Mouse (Mus musculus) liver, embryonic 13.5 days (tissue): ENCODE measurements at regions not wholly inside any gene's neighbourhood (a gene's known extent, or its start where the extent isn't known, plus 50 kb on each side); places are given as distances from the start of the nearest gene placed in this dataset.

Source experiments
- ATAC-seq: fragments of 200-750 bp; cut with Nextera tagmentation; 2 replicates; pipeline ENCODE4 v1.8.0; 2017; ENCODE audit warnings: low read depth, mild to moderate bottlenecking, moderate number of reproducible peaks, moderate library complexity
- DNase-seq: peaks from one replicate; pipeline ENCODE4 v3.0.0; 2022
- H3K27ac ChIP-seq: fragments of 300-500 bp; sonication (generic); 2 replicates; pipeline ENCODE4 v1.5.1; 2015; ENCODE audit warnings: moderate library complexity, mild to moderate bottlenecking, inconsistent platforms
- H3K27me3 ChIP-seq: fragments of 300-500 bp; sonication (generic); 2 replicates; pipeline ENCODE4 v1.6.1; 2015; ENCODE audit warnings: mild to moderate bottlenecking, inconsistent platforms
- H3K36me3 ChIP-seq: fragments of 300-500 bp; sonication (generic); 2 replicates; pipeline ENCODE4 v1.6.1; 2015; ENCODE audit warnings: mild to moderate bottlenecking, inconsistent platforms
- H3K4me1 ChIP-seq: fragments of 300-500 bp; sonication (generic); replicated peaks from 2 replicates; pipeline ENCODE4 v1.6.1; 2015; ENCODE audit warnings: inconsistent platforms
- H3K4me2 ChIP-seq: fragments of 300-500 bp; sonication (generic); 2 replicates; pipeline ENCODE4 v1.6.1; 2015; ENCODE audit warnings: inconsistent platforms, mild to moderate bottlenecking, moderate library complexity
- H3K4me3 ChIP-seq: fragments of 300-500 bp; sonication (generic); replicated peaks from 2 replicates; pipeline ENCODE4 v1.5.1; 2015; ENCODE audit warnings: mild to moderate bottlenecking, inconsistent platforms
- H3K9ac ChIP-seq: fragments of 300-500 bp; sonication (generic); 2 replicates; pipeline ENCODE4 v1.6.1; 2015; ENCODE audit warnings: mild to moderate bottlenecking, inconsistent platforms
- H3K9me3 ChIP-seq: fragments of 300-500 bp; sonication (generic); replicated peaks from 2 replicates; pipeline ENCODE4 v1.6.1; 2016; ENCODE audit warnings: inconsistent platforms
- WGBS: fragments of 180-500 bp; shearing (Covaris S2); methylation state at CpG from one replicate; pipeline ENCODE4 v1.1.7; 2015; ENCODE audit not compliant: insufficient replicate concordance; 5-methylcytosine and 5-hydroxymethylcytosine counted together

- H3K9me3 ChIP-seq, result no peaks in the 10 kb centered on the region
- H3K9ac ChIP-seq, result no peak overlapping the region
- no peak overlapping the region for H3K4me3 ChIP-seq
- no peak overlapping the region for H3K27ac ChIP-seq
- H3K27me3 ChIP-seq, result no peaks in the 10 kb centered on the region
- no peak overlapping the region for H3K4me2 ChIP-seq
- no peaks in the 10 kb centered on the region for H3K36me3 ChIP-seq
- 57% methylated on average over 3 of the region's 3 CpGs for WGBS
- ATAC-seq (no peak), DNase-seq (no peak)
- no peaks in the 10 kb centered on the region; the same call in 1 of the 2 replicates for H3K4me1 ChIP-seq
Observed at GRCm38 (mm10) chr1:154089815-154090214, 111.2 kb upstream of the Zfp648 start.

- 36% methylated on average over 7 of the region's 7 CpGs for WGBS
- Histone ChIP-seq H3K4me3 (no peak overlapping the region), H3K36me3 (no peaks in the 10 kb centered on the region), H3K27me3 (no peaks in the 10 kb centered on the region), H3K27ac (no peak overlapping the region), H3K4me2 (no peak overlapping the region), H3K4me1 (no peaks in the 10 kb centered on the region; the same call in 1 of the 2 replicates), H3K9ac (no peak overlapping the region), H3K9me3 (no peaks in the 10 kb centered on the region)
- no peak for DNase-seq
- no peak for ATAC-seq
Observed at GRCm38 (mm10) chr1:154090521-154091490, 110.2 kb upstream of the Zfp648 start.

- H3K4me3 ChIP-seq, result no peak overlapping the region
- no peak for DNase-seq
- H3K27me3 ChIP-seq, result no peaks in the 10 kb centered on the region
- no peak overlapping the region for H3K9ac ChIP-seq
- 29% methylated on average over 4 of the region's 4 CpGs for WGBS
- no peak for ATAC-seq
- no peak overlapping the region for H3K4me2 ChIP-seq
- H3K27ac ChIP-seq, result no peak overlapping the region
- H3K9me3 ChIP-seq, result no peaks in the 10 kb centered on the region
- no peaks in the 10 kb centered on the region for H3K36me3 ChIP-seq
- H3K4me1 ChIP-seq, result no peaks in the 10 kb centered on the region; the same call in none of the 2 replicates
Observed at GRCm38 (mm10) chr1:154093549-154093948, 107.4 kb upstream of the Zfp648 start.

DNA sequence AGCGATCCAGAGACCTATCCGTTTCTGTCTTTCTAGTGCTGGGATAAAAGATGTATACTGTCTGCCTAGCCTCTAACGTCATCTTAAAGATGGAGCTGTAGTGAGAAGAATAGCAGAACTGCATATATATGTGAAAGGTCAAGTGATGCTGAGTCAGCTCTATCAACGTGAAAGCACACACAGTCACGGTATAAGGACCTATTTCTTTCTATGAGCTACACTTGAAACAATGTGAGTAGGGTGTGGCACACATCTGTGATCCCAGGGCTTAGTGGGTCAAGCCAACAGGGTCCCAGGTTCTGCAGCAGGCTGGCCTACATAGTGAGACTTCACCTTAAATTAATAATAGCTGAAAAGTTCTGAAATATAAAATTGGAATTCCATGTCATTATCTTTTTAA lies 106.6 kb upstream of the Zfp648 start:
- WGBS, result 55% methylated on average over 5 of the region's 5 CpGs
- H3K27me3 ChIP-seq, result no peaks in the 10 kb centered on the region
- H3K9me3 ChIP-seq, result no peaks in the 10 kb centered on the region
- no peaks in the 10 kb centered on the region; the same call in none of the 2 replicates for H3K4me1 ChIP-seq
- ATAC-seq (no peak), DNase-seq (no peak)
- H3K9ac ChIP-seq, result no peak overlapping the region
- no peak overlapping the region for H3K4me3 ChIP-seq
- H3K27ac ChIP-seq, result no peak overlapping the region
- H3K4me2 ChIP-seq, result no peak overlapping the region
- no peaks in the 10 kb centered on the region for H3K36me3 ChIP-seq

DNA sequence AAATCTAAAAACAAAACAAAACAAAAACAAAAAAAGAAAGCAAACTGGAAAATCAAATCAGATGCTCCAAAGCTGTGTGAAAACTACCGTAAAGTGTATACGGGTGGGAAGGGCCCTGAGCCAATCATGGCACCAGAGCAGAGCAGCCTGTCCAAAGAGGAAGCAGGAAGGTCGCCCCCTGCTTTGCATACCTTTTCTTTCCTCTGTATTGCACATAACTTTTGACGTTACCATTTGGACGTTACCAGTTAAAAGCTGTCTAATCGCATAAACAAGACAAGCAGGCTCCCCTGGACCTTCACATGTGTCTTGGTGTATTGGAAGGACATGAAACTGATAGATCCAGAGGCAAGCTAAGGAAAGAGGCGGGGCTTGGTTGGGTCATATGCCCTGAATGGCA lies 104.9 kb upstream of the Zfp648 start:
- no peaks in the 10 kb centered on the region; the same call in 1 of the 2 replicates for H3K4me1 ChIP-seq
- 73% methylated on average over 7 of the region's 7 CpGs for WGBS
- ATAC-seq, result no peak

DNA sequence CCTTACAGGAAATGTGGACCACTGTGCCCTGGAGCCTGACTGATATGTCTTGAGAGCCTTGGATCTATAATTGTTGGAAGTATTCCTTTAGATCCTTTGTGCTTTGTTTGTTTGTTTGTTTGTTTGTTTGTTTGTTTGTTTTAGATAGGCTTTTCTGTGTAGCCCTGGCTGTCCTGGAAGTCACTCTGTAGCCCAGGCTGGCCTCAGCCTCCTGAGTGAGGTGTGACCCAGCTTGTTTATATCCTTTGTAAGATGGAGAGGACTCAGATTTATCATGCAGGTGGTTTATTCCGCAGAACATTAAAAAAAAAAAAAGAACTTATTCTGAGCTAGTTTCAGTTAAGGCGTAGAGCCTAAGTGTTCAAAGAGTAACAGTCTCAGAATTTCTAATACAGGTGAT lies 104.1 kb upstream of the Zfp648 start:
- 74% methylated on average over 2 of the region's 2 CpGs for WGBS
- no peak overlapping the region for H3K27ac ChIP-seq
- no peak for DNase-seq
- no peak for ATAC-seq
- no peak overlapping the region for H3K9ac ChIP-seq
- no peaks in the 10 kb centered on the region for H3K9me3 ChIP-seq
- H3K36me3 ChIP-seq, result no peaks in the 10 kb centered on the region
- H3K4me1 ChIP-seq, result no peaks in the 10 kb centered on the region; the same call in 1 of the 2 replicates
- H3K4me3 ChIP-seq, result no peak overlapping the region
- H3K4me2 ChIP-seq, result no peak overlapping the region
- H3K27me3 ChIP-seq, result no peaks in the 10 kb centered on the region

More for the DNA sequence above, 104.9 kb upstream of the Zfp648 start:
- H3K27ac ChIP-seq, result no peak overlapping the region
- H3K4me3 ChIP-seq, result no peak overlapping the region
- H3K27me3 ChIP-seq, result no peaks in the 10 kb centered on the region
- H3K9ac ChIP-seq, result no peak overlapping the region
- no peak overlapping the region for H3K4me2 ChIP-seq
- DNase-seq, result no peak
- no peaks in the 10 kb centered on the region for H3K36me3 ChIP-seq
- H3K9me3 ChIP-seq, result no peaks in the 10 kb centered on the region

- no peaks in the 10 kb centered on the region; the same call in 1 of the 2 replicates for H3K4me1 ChIP-seq
- H3K4me3 ChIP-seq, result no peak overlapping the region
- no peak for ATAC-seq
- H3K4me2 ChIP-seq, result no peak overlapping the region
- H3K27ac ChIP-seq, result no peak overlapping the region
- no peaks in the 10 kb centered on the region for H3K9me3 ChIP-seq
- WGBS, result 18% methylated on average over 6 of the region's 6 CpGs
- DNase-seq, result no peak
- H3K9ac ChIP-seq, result no peak overlapping the region
- H3K27me3 ChIP-seq, result no peaks in the 10 kb centered on the region
- H3K36me3 ChIP-seq, result no peaks in the 10 kb centered on the region
Observed at GRCm38 (mm10) chr1:154097656-154098055, 103.3 kb upstream of the Zfp648 start.

GRCm38 (mm10) chr1:154100556-154100955 lies 100.4 kb upstream of the Zfp648 start:
- no peaks in the 10 kb centered on the region; the same call in 1 of the 2 replicates for H3K4me1 ChIP-seq
- H3K9ac ChIP-seq, result no peak overlapping the region
- WGBS, result 68% methylated on average over 3 of the region's 3 CpGs
- no peaks in the 10 kb centered on the region for H3K9me3 ChIP-seq
- no peak overlapping the region for H3K4me2 ChIP-seq
- DNase-seq (no peak), ATAC-seq (no peak)
- H3K36me3 ChIP-seq, result no peaks in the 10 kb centered on the region
- no peak overlapping the region for H3K4me3 ChIP-seq
- no peaks in the 10 kb centered on the region for H3K27me3 ChIP-seq
- H3K27ac ChIP-seq, result no peak overlapping the region

DNA sequence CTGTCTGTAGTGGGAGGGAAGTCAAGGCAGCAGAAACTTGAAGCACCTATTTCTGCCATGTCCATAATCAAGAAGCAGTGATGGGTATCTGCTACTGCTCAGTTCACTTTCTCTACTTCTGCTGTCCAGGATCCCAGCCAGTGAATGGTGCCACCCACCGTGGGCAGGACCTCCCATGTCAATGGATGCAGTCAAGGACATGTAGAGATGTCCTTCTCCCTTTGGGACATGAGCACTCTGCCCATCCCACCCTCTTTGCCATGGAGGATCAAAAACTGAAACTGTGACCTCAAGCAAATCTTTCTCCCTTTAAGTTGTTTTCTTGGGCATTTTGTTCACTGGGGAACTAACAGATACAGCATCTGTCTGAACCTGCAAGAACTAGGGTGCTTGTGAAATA lies 99.6 kb upstream of the Zfp648 start:
- H3K27me3 ChIP-seq, result no peaks in the 10 kb centered on the region
- ATAC-seq, result no peak
- 36% methylated on average over 1 of the region's 1 CpGs for WGBS
- H3K4me2 ChIP-seq, result no peak overlapping the region
- no peak overlapping the region for H3K27ac ChIP-seq
- DNase-seq, result no peak
- H3K9me3 ChIP-seq, result no peaks in the 10 kb centered on the region
- H3K36me3 ChIP-seq, result no peaks in the 10 kb centered on the region
- no peak overlapping the region for H3K4me3 ChIP-seq
- H3K4me1 ChIP-seq, result no peaks in the 10 kb centered on the region; the same call in 1 of the 2 replicates
- no peak overlapping the region for H3K9ac ChIP-seq

- Histone ChIP-seq H3K4me2 (no peak overlapping the region), H3K9ac (no peak overlapping the region), H3K4me1 (no peaks in the 10 kb centered on the region; the same call in 1 of the 2 replicates), H3K27me3 (no peaks in the 10 kb centered on the region), H3K4me3 (no peak overlapping the region), H3K36me3 (no peaks in the 10 kb centered on the region), H3K9me3 (no peaks in the 10 kb centered on the region), H3K27ac (no peak overlapping the region)
- 51% methylated on average over 3 of the region's 3 CpGs for WGBS
- ATAC-seq (no peak), DNase-seq (no peak)
Observed at GRCm38 (mm10) chr1:154102191-154102590, 98.8 kb upstream of the Zfp648 start.

GRCm38 (mm10) chr1:154102871-154103596 lies 98.0 kb upstream of the Zfp648 start:
- ATAC-seq (no peak), DNase-seq (no peak)
- Histone ChIP-seq H3K9me3 (no peaks in the 10 kb centered on the region), H3K4me1 (no peaks in the 10 kb centered on the region), H3K27ac (no peak overlapping the region), H3K36me3 (no peaks in the 10 kb centered on the region), H3K4me2 (no peak overlapping the region), H3K9ac (no peak overlapping the region), H3K27me3 (no peaks in the 10 kb centered on the region), H3K4me3 (no peak overlapping the region)
- WGBS, result 63% methylated on average over 15 of the region's 15 CpGs
